Mouse (Mus musculus) ES-E14 (cell line): ENCODE measurements around the gene Kmt2d.

Experiments used
- CHD2 ChIP-seq: IDR thresholded peaks from 2 replicates; pipeline ENCODE4 v1.6.1; 2014; ENCODE audit warnings: mild to moderate bottlenecking, low read depth, low read length, inconsistent platforms
- HCFC1 ChIP-seq: IDR thresholded peaks from 2 replicates; pipeline ENCODE4 v1.6.1; 2012; ENCODE audit warnings: low read length, inconsistent platforms, borderline replicate concordance; ENCODE audit not compliant: insufficient read depth
- MAFK ChIP-seq: IDR thresholded peaks from 2 replicates; pipeline ENCODE4 v1.6.1; 2014; ENCODE audit warnings: mild to moderate bottlenecking, low read depth, low read length, inconsistent platforms; ENCODE audit not compliant: insufficient read depth
- ZNF384 ChIP-seq: IDR thresholded peaks from 2 replicates; pipeline ENCODE4 v1.6.1; 2012; ENCODE audit warnings: low read depth, low read length, inconsistent platforms

DNA sequence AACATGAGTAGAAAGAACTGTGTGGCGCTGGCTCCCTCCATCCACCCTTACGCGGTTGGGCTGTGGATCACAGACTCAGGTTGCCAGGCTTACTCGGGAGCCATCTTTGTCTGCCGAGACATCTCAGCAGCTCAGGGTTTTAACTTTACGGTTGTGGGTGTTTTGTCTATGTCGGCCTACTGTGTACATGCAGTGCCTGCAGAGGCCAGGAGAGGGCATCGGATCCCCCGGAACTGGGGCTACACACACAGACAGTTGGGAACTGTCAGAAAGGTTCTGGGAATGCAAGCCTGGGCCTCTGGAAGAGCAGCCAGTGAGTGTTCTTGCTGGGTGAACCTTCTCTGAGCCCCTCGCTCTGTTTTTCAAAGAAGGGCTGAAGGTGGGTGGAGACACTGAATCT, 49.6 kb downstream of the Kmt2d start:
- no peak for TF ChIP-seq CHD2
- no peak for TF ChIP-seq MAFK
- no peak for TF ChIP-seq ZNF384
- no peak for TF ChIP-seq HCFC1
